Mouse (Mus musculus) intestine, embryonic 15.5 days (tissue): ENCODE results near the gene Notch2. TPM values are rescaled to one million over a fixed set of nuclear protein-coding genes. Genes with fewer than 3 reads are reported as not detected.

ENCODE experiments used
- ATAC-seq: fragments of 200-750 bp; cut with Nextera tagmentation; 2 replicates; pipeline ENCODE4 v1.8.0; 2017; ENCODE audit warnings: moderate TSS enrichment, moderate library complexity
- H3K27ac ChIP-seq: fragments of 300-500 bp; sonication (generic); 2 replicates; pipeline ENCODE4 v1.5.1; 2015; ENCODE audit warnings: mild to moderate bottlenecking, inconsistent platforms
- H3K27me3 ChIP-seq: fragments of 300-500 bp; sonication (generic); replicated peaks from 2 replicates; pipeline ENCODE4 v1.6.1; 2015; ENCODE audit warnings: inconsistent platforms
- H3K36me3 ChIP-seq: fragments of 300-500 bp; sonication (generic); 2 replicates; pipeline ENCODE4 v1.6.1; 2015; ENCODE audit warnings: inconsistent platforms
- H3K4me1 ChIP-seq: fragments of 300-500 bp; sonication (generic); replicated peaks from 2 replicates; pipeline ENCODE4 v1.6.1; 2015; ENCODE audit warnings: inconsistent platforms
- H3K4me2 ChIP-seq: fragments of 300-500 bp; sonication (generic); replicated peaks from 2 replicates; pipeline ENCODE4 v1.6.1; 2015; ENCODE audit warnings: mild to moderate bottlenecking, inconsistent platforms
- H3K4me3 ChIP-seq: fragments of 300-500 bp; sonication (generic); replicated peaks from 2 replicates; pipeline ENCODE4 v1.5.1; 2015; ENCODE audit warnings: inconsistent platforms
- H3K9ac ChIP-seq: fragments of 300-500 bp; sonication (generic); 2 replicates; pipeline ENCODE4 v1.6.1; 2015; ENCODE audit warnings: inconsistent platforms
- H3K9me3 ChIP-seq: fragments of 300-500 bp; sonication (generic); 2 replicates; pipeline ENCODE4 v1.6.1; 2016; ENCODE audit warnings: inconsistent platforms
- WGBS: fragments of 180-500 bp; shearing (Covaris S2); methylation state at CpG from one replicate; pipeline ENCODE4 v1.1.7; 2015; 5-methylcytosine and 5-hydroxymethylcytosine counted together
- polyA plus RNA-seq: library from polyadenylated mRNA; unstranded; fragments of >200 nt; fragmentation: Nextera tagmentation; extraction: Ambion mirVana; gene quantifications from 2 replicates; pipeline ENCODE4 v1.2.1, GENCODE M21; 2015

Gene Notch2
- polyA plus RNA-seq, 1 experiment from 2014 or later = 17.9 TPM

DNA sequence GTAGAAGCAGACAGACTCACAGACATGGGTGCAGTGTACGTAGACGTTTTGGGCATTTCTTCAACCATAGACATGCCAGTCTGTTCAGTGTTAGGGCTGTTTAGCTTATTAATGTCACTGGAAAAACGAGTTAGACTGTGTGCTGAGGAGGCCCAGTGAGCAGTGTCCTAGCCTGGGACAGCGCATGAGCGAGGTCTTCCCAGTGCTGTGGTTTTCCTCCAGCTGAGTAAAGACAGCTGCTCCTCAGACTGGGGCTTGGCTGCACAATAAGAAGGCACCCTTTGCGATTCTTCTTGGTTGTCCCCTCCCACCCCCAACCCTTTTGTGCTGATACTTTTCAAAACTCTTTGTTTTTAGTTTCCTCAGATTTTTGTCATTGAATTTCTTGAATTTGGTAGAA is 22.8 kb downstream of the Notch2 start:
- Histone ChIP-seq H3K9me3 (no peaks in the 10 kb centered on the region), H3K4me3 (no peak overlapping the region), H3K9ac (no peak overlapping the region), H3K27me3 (no peaks in the 10 kb centered on the region), H3K4me1 (peaks cover 54% of the 10 kb centered on the region), H3K4me2 (0 out of 2 replicates have a peak overlapping the region, but pooled peaks have one; percentile 2), H3K27ac (0 out of 2 replicates have a peak overlapping the region, but pooled peaks have one; percentile 56), H3K36me3 (no peaks in the 10 kb centered on the region)
- 18% methylated on average over 6 of the region's 6 CpGs for WGBS
- peak; percentile 79 for ATAC-seq

DNA sequence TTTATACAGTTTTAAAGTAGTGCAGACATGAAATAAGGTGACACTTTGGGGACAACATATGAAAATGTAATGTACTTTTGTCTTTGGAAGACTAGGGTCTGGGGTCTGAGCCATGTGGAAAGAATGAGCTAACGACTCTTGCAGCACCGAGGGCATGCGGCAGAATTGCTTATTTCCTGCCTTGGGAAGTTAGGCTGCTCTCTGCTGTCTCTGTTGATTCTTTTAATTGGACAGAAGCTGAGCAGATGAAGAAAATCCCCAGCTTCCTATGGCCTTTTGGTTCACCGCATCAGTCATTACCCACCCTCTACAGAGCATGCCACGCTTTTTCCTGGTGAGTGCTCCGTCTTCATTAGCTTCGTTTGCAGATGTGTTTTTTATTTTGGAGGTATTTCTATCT is 23.8 kb downstream of the Notch2 start:
- Histone ChIP-seq H3K4me3 (no peak overlapping the region), H3K9ac (no peak overlapping the region), H3K4me2 (no peak overlapping the region), H3K27ac (peak overlapping the region; percentile 17; the same call in 1 of the 2 replicates), H3K27me3 (no peaks in the 10 kb centered on the region), H3K9me3 (no peaks in the 10 kb centered on the region), H3K36me3 (no peaks in the 10 kb centered on the region), H3K4me1 (peaks cover 49% of the 10 kb centered on the region)
- ATAC-seq = no peak
- WGBS = 57% methylated on average over 7 of the region's 7 CpGs

DNA sequence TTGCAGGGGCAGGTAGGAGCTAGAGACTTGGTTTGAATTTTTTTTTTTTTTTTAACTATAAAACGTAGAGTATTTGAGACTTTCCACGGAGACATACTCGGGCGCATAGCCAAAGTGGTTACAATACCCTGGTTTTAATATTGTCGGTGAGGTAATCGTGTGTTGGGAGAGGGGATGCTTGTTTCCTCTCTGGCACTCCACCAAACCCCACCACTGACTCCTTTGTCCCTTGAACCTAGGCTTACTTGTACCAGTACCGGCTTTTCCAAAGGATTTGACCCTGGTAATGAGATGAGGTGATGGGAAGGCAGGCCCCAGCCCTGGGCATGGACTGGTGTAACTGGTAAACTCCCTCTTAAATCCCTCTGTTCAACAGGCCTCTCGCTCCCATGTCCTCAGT is 25.3 kb downstream of the Notch2 start:
- H3K9me3 ChIP-seq = no peaks in the 10 kb centered on the region
- no peaks in the 10 kb centered on the region for H3K27me3 ChIP-seq
- peaks cover 57% of the 10 kb centered on the region for H3K4me1 ChIP-seq
- H3K27ac ChIP-seq = no peak overlapping the region
- H3K4me2 ChIP-seq = no peak overlapping the region
- 63% methylated on average over 8 of the region's 8 CpGs for WGBS
- H3K4me3 ChIP-seq = no peak overlapping the region
- no peak overlapping the region for H3K9ac ChIP-seq
- no peaks in the 10 kb centered on the region for H3K36me3 ChIP-seq
- no peak for ATAC-seq

DNA sequence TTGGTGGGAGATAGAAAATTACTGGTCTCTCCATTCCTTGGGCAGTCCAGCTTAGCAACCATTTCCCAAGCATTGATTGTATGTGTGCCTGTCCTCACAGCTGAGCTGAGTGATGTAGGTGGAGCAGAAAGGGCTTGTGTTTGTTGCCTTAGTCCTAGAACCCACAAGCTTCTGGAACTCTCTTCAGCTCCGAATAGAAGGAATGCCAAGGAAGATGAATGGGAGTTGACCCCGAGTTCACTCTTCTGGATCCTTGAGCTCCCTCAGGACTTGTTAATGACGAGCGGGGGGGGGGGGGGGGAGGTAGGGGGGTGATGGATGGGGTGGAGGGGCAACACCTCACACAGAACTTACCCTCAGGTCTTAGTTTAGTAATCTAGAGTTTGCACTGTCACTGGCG is 25.9 kb downstream of the Notch2 start:
- Histone ChIP-seq H3K4me3 (no peak overlapping the region), H3K27ac (no peak overlapping the region), H3K9me3 (no peaks in the 10 kb centered on the region), H3K4me1 (peaks cover 54% of the 10 kb centered on the region), H3K27me3 (no peaks in the 10 kb centered on the region), H3K9ac (no peak overlapping the region), H3K36me3 (no peaks in the 10 kb centered on the region), H3K4me2 (no peak overlapping the region)
- no peak for ATAC-seq
- 47% methylated on average over 5 of the region's 5 CpGs for WGBS

DNA sequence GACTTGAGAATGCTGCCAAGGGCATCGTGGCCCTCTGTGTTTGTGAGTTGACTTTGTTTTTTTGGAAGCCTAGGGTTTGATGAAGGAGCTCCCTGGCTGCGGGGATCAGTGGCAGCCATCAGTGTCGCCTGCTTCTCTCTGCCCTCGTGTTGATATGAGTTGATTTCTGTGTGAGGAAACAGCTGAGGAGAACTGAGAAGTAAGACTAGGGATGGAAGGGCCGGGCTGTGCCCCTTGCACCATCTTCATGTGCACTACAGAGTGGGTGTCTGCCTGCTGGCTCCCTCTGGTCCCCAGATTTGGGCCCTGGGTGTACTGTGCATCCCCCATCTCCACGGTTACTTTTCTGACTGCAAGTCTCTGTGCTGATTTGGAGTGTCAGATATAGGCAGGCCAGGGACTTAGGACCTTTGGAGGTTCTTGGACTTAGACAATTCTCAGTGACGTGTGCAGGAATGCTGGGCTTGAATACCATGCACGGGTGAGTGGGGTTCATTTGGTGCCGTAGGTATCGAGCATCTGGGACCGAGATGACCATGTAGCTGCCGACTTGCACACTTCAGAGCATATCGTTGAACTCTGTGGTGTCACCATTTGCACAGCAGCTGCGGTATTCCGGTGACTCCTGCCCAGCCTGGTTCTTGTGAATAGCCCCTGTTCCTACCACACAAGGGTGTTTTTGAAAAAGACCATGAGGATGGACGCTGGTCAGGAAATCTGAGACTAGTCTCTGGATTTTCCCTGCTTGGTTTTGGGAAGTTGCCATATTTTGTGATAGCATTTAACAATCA is 26.5 kb downstream of the Notch2 start:
- Histone ChIP-seq H3K4me3 (no peak overlapping the region), H3K4me1 (peaks cover 53% of the 10 kb centered on the region), H3K9ac (no peak overlapping the region), H3K36me3 (no peaks in the 10 kb centered on the region), H3K27ac (no peak overlapping the region), H3K4me2 (no peak overlapping the region), H3K9me3 (no peaks in the 10 kb centered on the region), H3K27me3 (no peaks in the 10 kb centered on the region)
- no peak for ATAC-seq
- WGBS = 77% methylated on average over 16 of the region's 16 CpGs

DNA sequence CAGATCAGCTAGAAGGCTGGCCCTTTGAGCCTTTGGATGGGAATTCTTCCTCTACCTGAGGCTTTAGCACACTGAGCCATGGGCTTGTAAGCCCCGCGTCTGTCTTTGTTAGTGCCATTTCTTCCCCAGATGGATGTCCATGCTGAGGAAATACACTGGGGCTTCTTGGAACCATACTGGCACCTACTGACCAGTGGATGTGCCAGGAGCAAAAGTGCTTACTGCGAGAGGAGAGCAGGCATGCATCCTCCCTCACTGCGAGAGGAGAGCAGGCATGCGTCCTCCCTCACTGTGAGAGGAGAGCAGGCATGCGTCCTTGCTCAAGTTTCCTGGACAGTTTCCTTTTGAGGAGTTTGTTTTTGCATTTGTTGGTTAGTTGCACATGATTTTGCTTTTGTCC is 27.5 kb downstream of the Notch2 start:
- Histone ChIP-seq H3K27ac (no peak overlapping the region), H3K9ac (no peak overlapping the region), H3K4me3 (no peak overlapping the region), H3K4me1 (peaks cover 49% of the 10 kb centered on the region), H3K9me3 (no peaks in the 10 kb centered on the region), H3K27me3 (no peaks in the 10 kb centered on the region), H3K36me3 (no peaks in the 10 kb centered on the region), H3K4me2 (no peak overlapping the region)
- no peak for ATAC-seq
- WGBS = 90% methylated on average over 6 of the region's 6 CpGs

DNA sequence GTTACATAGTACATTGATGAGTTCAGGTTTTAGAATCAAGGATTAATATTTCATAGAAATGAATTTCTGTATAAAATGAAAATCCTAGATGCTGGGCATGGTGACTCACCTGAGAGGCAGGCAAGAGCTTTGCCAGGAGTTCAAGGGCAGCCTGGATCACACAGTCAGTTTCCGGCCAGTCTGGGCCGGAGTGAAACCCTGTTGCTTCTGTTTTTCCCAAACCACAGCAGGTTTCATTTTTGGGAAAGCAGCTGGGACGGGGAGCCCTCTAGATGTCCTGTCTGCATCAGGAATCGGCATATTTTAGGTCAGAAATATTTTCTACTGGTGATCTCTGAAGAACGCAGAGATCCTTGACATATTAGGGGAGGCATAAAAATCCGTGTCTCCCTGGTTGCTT is 29.0 kb downstream of the Notch2 start:
- Histone ChIP-seq H3K27ac (peak overlapping the region; percentile 70), H3K36me3 (no peaks in the 10 kb centered on the region), H3K4me2 (peak overlapping the region; percentile 42), H3K9me3 (no peaks in the 10 kb centered on the region), H3K4me3 (peak overlapping the region; percentile 7; the same call in 1 of the 2 replicates), H3K27me3 (no peaks in the 10 kb centered on the region), H3K4me1 (peaks cover 45% of the 10 kb centered on the region), H3K9ac (peak overlapping the region; percentile 9; the same call in 1 of the 2 replicates)
- 45% methylated on average over 6 of the region's 6 CpGs for WGBS
- no peak for ATAC-seq

DNA sequence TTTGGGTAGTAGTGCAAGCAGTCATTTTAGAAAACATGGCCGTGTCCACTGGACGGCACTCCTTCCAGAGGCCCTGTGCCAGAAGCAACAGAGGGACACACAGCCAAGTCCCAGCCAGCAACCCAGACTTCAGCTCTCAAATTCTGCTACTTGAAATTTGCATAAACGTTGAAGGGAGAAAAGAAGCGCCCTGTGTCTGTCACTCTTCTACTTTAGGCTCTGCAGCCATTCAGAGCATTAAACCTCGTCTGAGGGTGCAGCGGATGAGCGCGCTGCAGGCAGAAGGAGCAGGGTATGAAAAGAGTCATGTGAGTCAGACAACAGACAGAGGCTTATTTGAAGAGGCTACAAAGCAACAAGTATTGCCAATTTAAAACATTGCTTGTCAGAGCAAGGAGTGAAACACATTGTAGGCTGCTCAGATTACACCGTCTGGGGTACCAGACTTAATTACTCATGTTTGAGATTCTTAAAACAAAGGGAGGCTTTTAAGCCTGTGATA is 29.7 kb downstream of the Notch2 start:
- H3K27me3 ChIP-seq = no peaks in the 10 kb centered on the region
- peak overlapping the region; percentile 42 for H3K4me2 ChIP-seq
- no peak for ATAC-seq
- H3K4me1 ChIP-seq = peaks cover 39% of the 10 kb centered on the region
- 21% methylated on average over 9 of the region's 9 CpGs for WGBS
- no peak overlapping the region for H3K9ac ChIP-seq
- H3K36me3 ChIP-seq = no peaks in the 10 kb centered on the region
- peak overlapping the region; percentile 70 for H3K27ac ChIP-seq
- peak overlapping the region; percentile 7; the same call in 1 of the 2 replicates for H3K4me3 ChIP-seq
- H3K9me3 ChIP-seq = no peaks in the 10 kb centered on the region

DNA sequence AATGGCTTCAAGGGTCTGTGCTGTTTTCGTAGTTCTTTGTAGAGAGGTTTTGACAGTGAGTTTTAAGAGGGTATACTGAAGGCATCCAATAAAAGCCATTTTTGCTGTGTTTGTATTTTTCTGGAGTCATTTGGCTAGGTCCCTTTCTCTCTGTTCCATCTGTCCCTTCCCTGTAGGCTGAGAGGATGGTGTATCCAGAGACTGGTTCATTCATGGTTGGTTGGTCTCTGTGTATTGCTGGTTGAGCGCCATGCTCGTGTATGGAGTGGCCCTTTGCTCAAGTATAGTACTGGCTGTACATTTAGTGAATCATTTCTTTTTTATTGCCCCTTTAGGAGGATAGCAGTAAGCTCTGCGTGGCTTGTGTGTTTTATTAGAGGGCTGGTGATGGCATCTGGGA is 30.3 kb downstream of the Notch2 start:
- peak; percentile 31 for ATAC-seq
- WGBS = 62% methylated on average over 4 of the region's 4 CpGs
- Histone ChIP-seq H3K4me3 (no peak overlapping the region), H3K9ac (no peak overlapping the region), H3K4me2 (no peak overlapping the region), H3K27me3 (no peaks in the 10 kb centered on the region), H3K36me3 (no peaks in the 10 kb centered on the region), H3K4me1 (peaks cover 36% of the 10 kb centered on the region), H3K27ac (peak overlapping the region; percentile 70; the same call in 1 of the 2 replicates), H3K9me3 (no peaks in the 10 kb centered on the region)

DNA sequence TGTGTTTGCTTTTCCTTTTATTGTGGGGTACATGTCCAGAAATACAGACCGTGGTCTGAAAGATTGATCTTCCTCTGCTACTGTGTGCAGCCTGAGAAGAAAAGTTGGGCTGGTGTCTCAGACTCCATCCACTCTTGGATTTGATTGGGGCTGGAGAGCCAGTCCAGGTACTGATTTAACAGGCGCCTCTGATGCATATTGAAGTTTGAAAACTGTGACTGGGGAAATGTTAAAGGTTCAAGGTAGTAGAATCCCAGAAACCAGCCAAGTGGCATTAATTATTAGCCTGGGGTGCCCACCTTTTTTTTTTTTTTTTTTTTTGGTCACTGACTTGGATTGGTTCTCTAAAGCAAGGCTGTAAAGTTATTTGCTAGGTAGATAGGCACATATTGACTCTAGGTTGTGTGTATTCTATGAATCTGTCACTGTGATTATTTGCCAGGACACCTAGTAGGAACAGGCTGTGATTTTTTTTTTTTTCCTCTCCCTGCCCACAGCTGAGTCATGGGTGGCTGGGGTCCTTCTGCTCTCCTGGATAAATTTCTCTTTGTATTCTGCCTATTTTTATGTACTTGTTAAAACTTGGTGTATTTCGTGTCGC is 31.5 kb downstream of the Notch2 start:
- Histone ChIP-seq H3K36me3 (no peaks in the 10 kb centered on the region), H3K9me3 (no peaks in the 10 kb centered on the region), H3K4me2 (no peak overlapping the region), H3K4me1 (peaks cover 33% of the 10 kb centered on the region), H3K27ac (peak overlapping the region; percentile 46; the same call in 1 of the 2 replicates), H3K27me3 (no peaks in the 10 kb centered on the region), H3K9ac (no peak overlapping the region), H3K4me3 (no peak overlapping the region)
- peak; percentile 58 for ATAC-seq
- 59% methylated on average over 4 of the region's 4 CpGs for WGBS

DNA sequence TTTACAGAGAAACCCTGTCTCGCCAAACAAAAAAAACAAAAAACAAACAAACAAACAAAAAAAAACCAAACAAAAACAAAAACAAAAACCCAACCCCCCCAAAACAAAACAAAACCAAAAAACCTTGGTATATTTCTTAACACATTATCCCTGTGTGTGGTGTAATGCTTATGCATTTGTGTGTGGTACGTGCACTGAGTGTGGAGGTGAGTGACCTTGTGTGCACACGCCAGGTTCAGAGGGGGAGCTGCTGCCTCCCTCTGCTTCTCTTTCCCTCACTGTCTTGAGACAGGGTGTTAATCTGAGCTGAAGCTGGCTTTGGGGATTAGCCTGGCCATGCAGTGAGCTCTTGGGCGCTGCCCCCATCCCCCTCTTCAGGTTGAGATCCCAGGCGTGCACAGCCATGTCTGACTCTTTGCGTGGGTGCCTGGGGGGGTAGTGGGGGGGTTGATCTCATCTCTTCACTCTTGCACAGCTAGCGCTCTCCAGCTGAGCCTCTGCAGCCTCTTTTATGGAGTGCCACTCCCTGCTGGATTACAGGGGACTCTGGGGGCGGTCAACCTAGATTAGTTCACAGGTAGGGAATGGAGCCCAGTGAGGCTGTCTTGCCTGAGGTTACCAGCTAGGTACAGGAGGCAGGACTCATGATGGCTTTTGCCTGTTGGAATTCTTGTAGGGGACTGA is 32.3 kb downstream of the Notch2 start:
- no peak overlapping the region for H3K9ac ChIP-seq
- no peaks in the 10 kb centered on the region for H3K27me3 ChIP-seq
- H3K4me1 ChIP-seq = peaks cover 38% of the 10 kb centered on the region
- no peaks in the 10 kb centered on the region for H3K36me3 ChIP-seq
- no peaks in the 10 kb centered on the region for H3K9me3 ChIP-seq
- peak overlapping the region; percentile 37; the same call in 1 of the 2 replicates for H3K27ac ChIP-seq
- H3K4me2 ChIP-seq = no peak overlapping the region
- 57% methylated on average over 8 of the region's 8 CpGs for WGBS
- peak; percentile 26; the same call in 1 of the 2 replicates for ATAC-seq
- no peak overlapping the region for H3K4me3 ChIP-seq

DNA sequence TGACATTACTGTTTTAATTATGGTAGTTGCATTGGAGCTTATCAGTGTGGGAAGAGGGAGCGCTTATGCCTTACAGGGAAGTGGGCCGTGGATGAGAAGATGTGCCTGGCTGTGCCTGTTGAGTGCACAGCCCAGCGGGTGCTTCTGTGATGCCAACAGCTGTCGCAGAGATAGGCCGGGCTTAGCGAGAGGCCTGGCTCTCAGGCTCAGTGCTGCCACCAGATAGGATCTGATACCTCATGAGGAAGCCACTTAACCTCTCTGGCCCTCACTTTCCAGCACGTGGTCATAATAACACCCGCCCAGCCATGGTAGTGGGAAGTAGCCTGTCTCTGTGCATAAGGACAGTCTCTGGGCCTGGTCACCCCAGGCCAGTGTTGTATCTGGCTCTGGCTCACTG is 33.0 kb downstream of the Notch2 start:
- Histone ChIP-seq H3K36me3 (no peaks in the 10 kb centered on the region), H3K27ac (no peak overlapping the region)
- WGBS = 51% methylated on average over 8 of the region's 8 CpGs

More for the DNA sequence above, 33.0 kb downstream of the Notch2 start:
- ATAC-seq = peak; percentile 46
- Histone ChIP-seq H3K4me2 (no peak overlapping the region), H3K4me1 (peaks cover 36% of the 10 kb centered on the region), H3K27me3 (no peaks in the 10 kb centered on the region), H3K9me3 (no peaks in the 10 kb centered on the region), H3K9ac (no peak overlapping the region), H3K4me3 (no peak overlapping the region)
